Mouse (Mus musculus) adrenal gland, postnatal 4 days (tissue): Measurements from ENCODE around the gene Gbgt1. TPM values are rescaled to one million over a fixed set of nuclear protein-coding genes. Genes with fewer than 3 reads are reported as not detected.
"Not testable (repeated sequence)": the region's sequence is repeated elsewhere in the genome, so short reads cannot be mapped to it uniquely, and the experiment has no call there.

Experiments
- DNase-seq, 2 experiments: peaks; one replicate each; pipeline ENCODE4 v3.0.0; 2021 to 2022; ENCODE audit warnings: low spot score in 2 of 2, mixed read lengths in 2 of 2
- long read RNA-seq, 2 experiments: library from polyadenylated mRNA; stranded (forward); transcript quantifications; one replicate each; pipeline ENCODE4 v2.0.0; 2021
- total RNA-seq, 2 experiments: library from RNA; stranded (reverse); gene quantifications; 2 replicates each; pipeline ENCODE4 v1.2.3; 2021

Gene Gbgt1
- total RNA-seq = 1 to 10 TPM; 8.2 to 8.3 TPM
- long read RNA-seq, experiment 1 = 0 reads
- long read RNA-seq, experiment 2, partial matches to known transcripts = 0 of 2 reads
- long read RNA-seq, experiment 2, other reads (novel, unspliced or antisense) = 0 of 2 reads

GRCm38 (mm10) chr2:28496671-28497070 lies at the start of gene Gbgt1:
Gbgt1 (plus strand) TSS chr2:28496891.
- no peak for DNase-seq

GRCm38 (mm10) chr2:28447315-28447670 lies 49.4 kb upstream of the Gbgt1 start:
- no peak for DNase-seq

DNA sequence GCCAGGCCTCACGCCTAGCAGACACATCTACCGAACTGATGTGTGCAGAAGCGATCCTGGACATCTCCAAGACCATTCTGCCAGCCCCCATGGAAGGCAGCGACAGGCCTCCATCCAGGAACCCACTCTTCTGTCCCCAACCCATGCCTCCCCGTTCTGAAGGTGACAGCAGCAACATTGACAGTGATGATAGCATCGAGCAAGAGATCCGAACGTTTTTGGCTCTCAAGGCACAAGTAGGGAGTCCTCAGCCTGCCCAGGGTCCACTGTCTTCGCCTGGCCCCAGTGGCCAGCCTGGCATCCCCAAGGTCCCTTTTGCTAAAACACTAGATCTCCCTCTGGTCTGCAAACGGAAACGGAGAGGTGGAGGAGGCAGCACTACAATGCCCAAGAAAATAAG lies 45.0 kb upstream of the Gbgt1 start:
- DNase-seq = no peak

DNA sequence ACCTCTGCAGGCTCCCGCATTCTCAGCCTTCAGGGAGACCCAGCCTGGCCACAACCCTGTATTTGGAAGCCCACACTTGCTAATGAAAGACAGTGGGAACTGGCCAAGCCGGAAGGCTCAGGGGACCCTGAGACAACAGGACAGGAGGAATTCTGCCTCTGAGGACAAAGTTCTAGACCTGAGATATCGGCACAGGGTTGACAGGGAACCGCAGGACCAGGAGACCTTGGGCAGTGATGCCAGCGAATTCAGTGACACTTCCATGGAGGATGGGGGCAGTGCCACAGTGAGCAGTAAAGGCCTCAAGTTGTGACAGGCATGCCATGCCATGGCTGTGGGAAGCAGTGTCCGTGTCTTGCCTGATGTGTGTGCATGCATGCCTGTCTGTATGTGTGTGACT lies 43.2 kb upstream of the Gbgt1 start:
- DNase-seq = no peak

DNA sequence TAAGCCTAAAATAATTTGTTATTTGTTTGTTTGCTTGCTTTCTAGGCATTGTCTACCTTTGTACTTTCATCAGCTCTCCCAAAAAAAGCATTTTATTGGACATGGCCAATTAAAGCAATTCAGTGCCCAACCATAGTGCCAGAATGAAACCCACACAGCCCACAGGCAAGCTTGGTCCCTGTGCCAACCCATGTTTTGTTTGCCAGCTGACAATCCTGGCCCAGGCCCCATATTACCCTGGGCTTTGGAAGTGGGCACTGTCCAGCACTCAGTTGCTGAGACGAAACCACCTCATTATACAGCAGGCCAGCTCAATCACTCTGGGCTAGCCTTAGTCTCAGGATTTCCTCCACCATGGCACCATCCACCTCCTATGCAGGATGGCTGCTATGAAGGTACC lies 40.1 kb upstream of the Gbgt1 start:
- no peak for DNase-seq

DNA sequence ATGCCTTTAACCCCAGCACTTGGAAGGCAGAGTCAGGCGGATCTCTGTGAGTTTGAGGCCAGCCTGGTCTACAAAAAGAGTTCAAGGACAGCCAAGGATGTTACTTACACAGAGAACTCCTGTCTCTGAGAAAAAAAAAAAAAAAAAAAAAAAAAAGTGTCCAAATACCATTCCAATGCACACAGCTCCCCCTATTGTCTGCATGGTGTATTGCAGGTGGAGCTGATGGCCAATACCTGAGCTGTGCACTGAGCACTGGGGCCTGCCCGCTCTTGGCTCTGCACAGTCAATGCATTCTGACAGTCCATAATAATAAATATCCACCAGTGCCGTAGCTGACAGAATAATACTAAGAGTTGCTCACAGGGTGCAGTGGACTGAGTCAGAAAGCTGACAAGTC lies 32.8 kb upstream of the Gbgt1 start:
- DNase-seq = no peak

DNA sequence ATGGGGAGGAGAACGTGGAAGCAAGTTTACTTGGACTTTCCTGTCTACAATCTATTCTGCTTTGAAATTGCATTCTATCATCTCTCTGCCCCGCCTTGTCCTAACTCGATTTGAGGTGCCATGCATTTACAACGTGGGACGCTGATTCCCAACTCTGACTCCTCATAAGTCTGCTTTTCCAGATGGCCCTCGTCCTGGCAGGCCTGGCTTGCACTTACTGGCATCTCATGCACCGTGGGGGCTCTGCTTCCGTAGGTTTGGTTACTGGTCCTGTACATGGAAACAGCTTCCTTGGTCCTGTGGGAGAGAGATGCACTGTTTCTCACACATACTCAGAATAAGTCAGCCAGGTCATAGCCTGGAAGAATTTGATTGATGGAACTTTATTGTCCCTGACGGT lies 31.8 kb upstream of the Gbgt1 start:
- no peak for DNase-seq

DNA sequence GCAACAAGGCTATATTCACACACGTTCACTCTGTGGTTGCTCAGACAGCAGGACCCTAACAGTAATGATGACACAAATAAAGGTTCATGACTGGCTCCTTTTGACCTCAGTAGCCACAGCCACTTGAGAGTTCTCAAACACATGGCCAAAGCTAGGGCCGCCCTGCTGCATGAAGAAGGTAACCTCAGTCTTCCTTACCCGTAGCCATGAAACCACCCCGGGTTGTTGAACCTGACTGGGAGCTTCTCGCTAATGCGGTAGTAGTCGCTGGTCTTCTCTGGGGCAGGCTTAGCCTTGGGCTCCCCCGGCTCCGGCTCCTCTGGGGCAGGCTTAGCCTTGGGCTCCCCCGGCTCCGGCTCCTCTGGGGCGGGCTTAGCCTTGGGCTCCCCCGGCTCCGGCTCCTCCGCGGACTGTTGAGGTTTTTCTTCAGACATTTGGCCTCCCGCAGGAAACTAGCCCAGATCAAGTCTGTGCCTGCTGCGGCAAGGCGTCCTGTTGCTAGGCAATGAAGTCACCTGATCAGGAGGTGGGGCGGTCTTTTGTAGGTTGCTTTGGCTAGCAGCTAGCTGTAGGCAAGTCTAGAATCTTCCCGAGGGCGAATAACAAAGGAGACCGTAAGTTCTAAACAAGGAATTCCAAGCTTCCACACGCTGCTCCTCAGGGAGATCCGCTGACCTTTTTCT lies 30.7 kb upstream of the Gbgt1 start, which contains the start of gene 1700007K13Rik:
1700007K13Rik (minus strand) TSS at position 497 of the 683 bp plus-strand sequence.
- peak in 1 of 2 experiments; percentile 35 for DNase-seq

DNA sequence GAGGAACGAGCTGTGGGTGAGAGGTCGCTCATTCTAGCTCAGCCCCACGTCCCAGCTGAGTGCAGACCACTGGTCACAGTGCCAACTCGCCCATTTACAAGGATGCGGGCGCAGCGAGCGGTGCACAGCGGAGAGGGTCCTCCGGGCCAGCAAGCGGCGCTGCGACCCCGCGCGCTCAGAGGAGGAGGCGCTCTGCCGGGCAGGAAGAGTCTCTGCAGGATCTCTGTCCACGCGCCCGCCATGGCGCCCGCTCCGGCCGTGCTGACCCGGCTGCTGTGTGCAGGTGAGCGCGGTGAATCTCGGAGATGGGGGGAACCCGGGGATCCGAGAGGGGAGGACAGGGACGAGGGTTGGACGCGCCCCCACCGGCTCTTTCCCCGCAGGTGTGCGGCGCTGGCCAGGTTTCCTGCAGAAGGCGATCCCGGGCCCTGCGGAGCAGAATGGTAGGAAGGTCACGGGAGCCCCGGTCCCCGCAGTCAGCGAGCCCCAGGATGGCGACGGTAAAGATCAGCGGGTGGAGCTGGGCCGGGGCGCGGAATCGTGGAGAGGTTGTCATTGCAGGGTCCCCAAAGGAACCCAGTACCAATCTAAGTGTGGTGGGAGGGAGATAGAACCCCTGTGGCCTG lies 28.7 kb upstream of the Gbgt1 start, which contains the start of gene Mrps2:
Mrps2 (plus strand) TSS at position 207 of the 626 bp plus-strand sequence.
- peak; percentile 71 to 76 for DNase-seq

DNA sequence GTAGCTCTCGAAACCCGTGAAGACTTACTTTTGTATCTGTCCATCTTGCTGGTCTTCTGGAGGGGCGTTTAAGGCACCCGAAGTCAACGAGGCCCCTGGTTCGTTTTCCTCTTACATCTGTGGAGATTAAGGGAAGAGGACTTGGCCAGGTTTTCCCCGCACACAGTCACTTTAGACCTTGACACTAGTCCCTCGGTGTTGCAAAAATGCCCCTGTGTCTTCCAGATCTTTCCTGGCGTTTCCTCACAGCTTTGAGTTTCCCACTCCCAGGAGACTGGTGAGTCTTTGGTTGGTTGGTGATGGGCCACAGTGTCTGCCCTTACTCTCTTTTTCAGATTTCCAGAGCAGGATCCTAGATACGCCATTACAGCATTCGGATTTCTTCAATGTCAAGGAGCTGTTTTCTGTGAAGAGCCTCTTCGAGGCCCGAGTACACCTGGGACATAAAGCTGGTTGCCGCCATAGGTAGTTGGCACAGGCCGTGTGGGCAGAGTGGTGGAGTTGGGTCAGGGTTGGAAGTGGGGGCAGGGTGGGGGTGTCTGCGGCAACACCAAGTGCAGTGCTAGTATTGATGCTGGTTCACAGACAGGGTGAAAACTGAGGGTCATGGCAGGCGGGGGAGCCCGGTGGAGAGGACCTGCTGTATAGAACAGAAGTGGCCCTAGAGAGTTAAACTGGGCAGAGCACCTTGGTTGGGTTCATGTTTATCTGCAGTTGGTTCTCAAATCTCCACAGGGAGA lies 28.0 kb upstream of the Gbgt1 start:
- no peak for DNase-seq

DNA sequence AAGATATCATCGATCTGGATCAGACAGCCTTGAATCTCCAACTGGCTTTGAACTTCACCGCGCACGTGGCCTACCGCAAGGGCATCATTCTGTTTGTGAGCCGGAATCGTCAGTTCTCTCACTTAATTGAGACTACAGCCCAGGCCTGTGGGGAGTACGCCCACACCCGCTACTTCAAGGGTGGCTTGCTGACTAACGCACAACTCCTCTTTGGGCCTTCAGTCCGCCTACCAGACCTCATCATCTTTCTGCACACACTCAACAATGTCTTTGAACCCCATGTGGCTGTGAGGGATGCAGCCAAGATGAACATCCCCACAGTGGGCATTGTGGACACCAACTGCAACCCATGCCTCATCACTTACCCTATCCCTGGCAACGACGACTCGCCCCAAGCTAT lies 27.2 kb upstream of the Gbgt1 start:
- DNase-seq = no peak

- no peak for DNase-seq
Observed at GRCm38 (mm10) chr2:28470591-28470990, 26.1 kb upstream of the Gbgt1 start.

GRCm38 (mm10) chr2:28472011-28472410 lies 24.7 kb upstream of the Gbgt1 start:
- not testable (repeated sequence) for DNase-seq

- not testable (repeated sequence) for DNase-seq
Observed at GRCm38 (mm10) chr2:28477993-28478392, 18.7 kb upstream of the Gbgt1 start.

DNA sequence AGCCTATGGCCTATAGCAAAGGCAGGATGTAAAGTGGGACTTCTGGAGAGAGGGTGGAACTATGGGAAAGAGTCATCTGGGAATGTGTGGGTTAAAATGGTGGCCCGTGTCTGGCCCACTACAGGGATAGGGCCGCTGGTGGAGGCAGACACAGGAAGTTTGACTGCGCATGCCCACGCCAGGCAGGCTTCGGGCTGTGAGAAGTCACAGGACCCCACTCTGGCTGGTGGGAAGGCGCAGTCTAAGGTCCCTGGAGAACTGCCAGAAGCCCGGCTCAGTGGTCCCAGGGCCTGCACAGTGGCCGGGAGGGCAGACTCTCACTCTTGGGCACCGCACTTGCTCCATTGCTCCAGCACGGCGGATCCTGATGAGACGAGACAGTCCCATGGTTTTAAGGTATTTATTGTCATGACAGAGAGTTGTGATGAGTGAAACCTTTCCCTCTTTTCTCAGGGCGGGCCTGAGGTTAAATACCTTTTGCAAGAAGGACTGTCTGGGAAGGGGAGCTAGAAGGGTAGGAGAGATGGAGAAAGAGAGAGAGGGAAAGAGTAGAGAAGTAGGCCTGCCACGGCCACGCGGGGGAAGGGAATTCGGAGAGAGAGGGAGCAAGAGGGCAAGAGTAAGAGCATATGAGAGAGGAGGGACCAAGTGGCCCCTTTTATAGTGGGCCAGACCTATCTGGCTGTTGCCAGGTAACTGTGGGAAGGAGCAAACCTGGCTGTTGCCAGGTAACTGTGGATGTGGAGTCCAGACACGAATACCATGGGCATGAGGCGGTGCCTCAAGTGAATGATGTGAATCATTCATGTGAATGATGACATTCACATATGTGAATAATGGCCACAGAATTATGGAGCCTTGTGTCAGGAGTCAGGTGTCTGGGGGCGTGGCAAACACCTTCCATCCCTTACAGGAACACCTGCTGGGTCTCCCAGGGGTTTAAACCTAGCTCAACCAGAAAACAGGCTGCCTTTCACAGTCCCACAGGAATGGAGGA lies 17.2 kb upstream of the Gbgt1 start:
- DNase-seq = no peak

- no peak for DNase-seq
Observed at GRCm38 (mm10) chr2:28483861-28484260, 12.8 kb upstream of the Gbgt1 start.

- no peak for DNase-seq
Observed at GRCm38 (mm10) chr2:28494521-28494920, 2.2 kb upstream of the Gbgt1 start.

DNA sequence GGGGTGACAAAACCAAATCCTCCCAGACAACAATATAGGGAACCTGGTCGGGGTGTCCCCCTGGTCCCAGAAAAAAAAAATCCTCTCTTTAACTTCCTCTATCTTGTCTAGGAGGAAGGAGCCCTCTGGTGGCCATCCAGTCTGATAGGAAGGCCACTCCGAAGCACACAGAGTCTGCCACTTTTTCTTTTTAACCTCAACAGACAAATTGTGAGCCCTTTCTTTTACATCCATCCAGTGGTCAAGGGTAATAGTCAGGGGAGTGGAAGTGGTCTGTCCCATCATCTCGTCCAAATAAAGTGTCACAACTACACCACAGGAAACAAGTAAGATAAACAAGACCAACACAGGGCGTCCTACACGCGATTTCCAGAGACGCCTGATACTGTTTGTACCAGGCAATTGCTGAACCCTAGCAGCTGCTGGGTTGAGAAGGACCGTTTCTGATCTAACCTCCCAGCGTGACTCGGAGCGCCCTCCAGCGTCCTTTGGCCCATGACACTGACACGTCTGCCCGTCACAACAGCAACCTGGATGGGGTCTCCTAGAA lies 1.4 kb upstream of the Gbgt1 start:
- DNase-seq = no peak

- no peak for DNase-seq
Observed at GRCm38 (mm10) chr2:28495801-28496595, 693 bp upstream of the Gbgt1 start.

GRCm38 (mm10) chr2:28497561-28497960 lies 870 bp downstream of the Gbgt1 start:
- DNase-seq = no peak
